Mouse (Mus musculus) heart, adult 2 months (tissue): ENCODE measurements around the gene Kcnj4.

Experiments used
- CTCF ChIP-seq: fragments of 200-600 bp; IDR thresholded peaks from 2 replicates; pipeline ENCODE4 v1.8.1; 2022; ENCODE audit warnings: antibody characterized with exemption, mild to moderate bottlenecking, moderate library complexity
- EP300 ChIP-seq: fragments of 200-500 bp; IDR thresholded peaks from 2 replicates; pipeline ENCODE4 v1.6.1; 2011; ENCODE audit warnings: low read depth, low read length, control low read depth; ENCODE audit not compliant: insufficient read depth
- POLR2A ChIP-seq: fragments of 200-500 bp; IDR thresholded peaks from 2 replicates; pipeline ENCODE4 v1.6.1; 2011; ENCODE audit warnings: mild to moderate bottlenecking, low read depth, low read length, control low read depth; ENCODE audit not compliant: insufficient read depth

DNA sequence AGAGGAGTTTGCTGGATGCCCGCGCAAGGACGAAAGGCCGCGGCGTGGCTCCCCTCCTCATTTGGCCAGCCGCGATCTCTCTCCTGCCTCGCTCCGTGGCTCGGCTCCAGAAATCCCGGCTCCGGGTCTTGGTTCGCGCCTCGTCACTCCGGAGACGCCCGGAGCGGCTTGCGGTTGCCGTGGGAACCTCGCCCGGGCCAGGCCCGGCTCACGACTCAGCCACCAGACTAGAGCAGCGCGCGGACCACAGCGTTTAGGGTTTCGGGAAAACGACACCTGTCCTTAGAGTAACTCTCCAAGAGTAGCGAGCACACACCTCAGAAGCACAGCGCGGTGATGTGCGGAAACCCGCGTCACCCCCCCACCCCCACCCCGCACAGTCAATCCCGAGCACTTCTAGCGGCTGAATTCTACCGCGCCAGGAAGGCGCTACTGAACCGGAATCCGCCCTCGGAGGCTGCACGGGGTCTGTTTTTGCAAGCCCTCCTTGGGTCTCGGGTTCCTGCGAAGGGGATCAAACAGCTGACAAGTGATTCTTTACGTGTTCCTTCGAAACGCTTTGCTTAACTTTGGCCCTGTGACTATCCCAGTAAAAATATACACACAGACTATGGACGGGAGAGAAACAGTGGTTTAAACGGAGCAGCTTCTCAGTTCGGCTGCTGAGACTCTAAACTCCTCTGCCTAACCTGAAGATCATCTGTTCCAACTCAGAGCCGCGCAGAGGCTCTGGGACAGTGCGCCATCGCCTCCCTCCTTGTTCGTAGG, 6.7 kb upstream of the Kcnj4 start:
- no peak for TF ChIP-seq POLR2A
- no peak for TF ChIP-seq EP300
- 0 out of 2 replicates have a peak, but pooled peaks have one; percentile 7 for TF ChIP-seq CTCF
